Mouse (Mus musculus): ENCODE data around the gene Slc4a1.

GRCm38 (mm10) chr11:102327250-102327649, 38.8 kb downstream of the Slc4a1 start:
- no peak for TF ChIP-seq POLR2A (IDR thresholded peaks at IDR 0.05; ENCODE audit: insufficient read depth, low read depth, low read length)
- no peak for TF ChIP-seq CTCF (IDR thresholded peaks at IDR 0.05)

Measured in heart, adult 2 months (tissue).